Mouse (Mus musculus) erythroblast, embryonic 14.5 days (primary cell): ENCODE data around the gene Dnm1. TPM values are rescaled to one million over a fixed set of nuclear protein-coding genes. Genes with fewer than 3 reads are reported as not detected.

Experiments
- H3K27me3 ChIP-seq: 2 replicates; pipeline ENCODE4 v1.6.1; 2012; ENCODE audit warnings: inconsistent platforms; ENCODE audit not compliant: control insufficient read depth
- H3K36me3 ChIP-seq: 2 replicates; pipeline ENCODE4 v1.6.1; 2012; ENCODE audit warnings: mild to moderate bottlenecking, inconsistent platforms; ENCODE audit not compliant: control insufficient read depth
- H3K4me1 ChIP-seq: 2 replicates; pipeline ENCODE4 v1.6.1; 2012; ENCODE audit warnings: inconsistent platforms; ENCODE audit not compliant: control insufficient read depth
- H3K4me3 ChIP-seq: replicated peaks from 2 replicates; pipeline ENCODE3; 2012; ENCODE audit warnings: moderate library complexity, mild to moderate bottlenecking, inconsistent platforms
- H3K9me3 ChIP-seq: 2 replicates; pipeline ENCODE4 v1.6.1; 2012; ENCODE audit warnings: low read length, inconsistent platforms, mixed read lengths; ENCODE audit not compliant: control insufficient read depth
- GATA1 ChIP-seq: IDR thresholded peaks from 2 replicates; pipeline ENCODE4 v1.6.1; 2012; ENCODE audit warnings: low read length, inconsistent platforms, mixed read lengths
- TAL1 ChIP-seq: IDR thresholded peaks from 3 replicates; pipeline ENCODE4 v1.6.1; 2012; ENCODE audit warnings: low read length, inconsistent platforms, mixed read lengths
- polyA plus RNA-seq: library from polyadenylated mRNA; stranded (reverse); fragments of >175 nt; gene quantifications from 2 replicates; pipeline ENCODE4 v1.2.3, GENCODE M21; 2012

The Dnm1 gene
- polyA plus RNA-seq, 1 experiment: 0.03 TPM

GRCm38 (mm10) chr2:32283986-32284385 is 69.2 kb downstream of the Dnm1 start:
- H3K36me3 ChIP-seq: peaks cover 61% of the 10 kb centered on the region
- no peaks in the 10 kb centered on the region for H3K9me3 ChIP-seq

GRCm38 (mm10) chr2:32282727-32283126 is 70.4 kb downstream of the Dnm1 start:
- Histone ChIP-seq H3K4me3 (no peak overlapping the region), H3K4me1 (peaks cover 16% of the 10 kb centered on the region), H3K9me3 (no peaks in the 10 kb centered on the region), H3K36me3 (peaks cover 74% of the 10 kb centered on the region), H3K27me3 (no peaks in the 10 kb centered on the region)
- no peak for TF ChIP-seq TAL1
- TF ChIP-seq GATA1: no peak

More at GRCm38 (mm10) chr2:32283986-32284385, 69.2 kb downstream of the Dnm1 start:
- H3K4me1 ChIP-seq: peaks cover 21% of the 10 kb centered on the region
- no peak overlapping the region for H3K4me3 ChIP-seq
- no peaks in the 10 kb centered on the region for H3K27me3 ChIP-seq
- no peak for TF ChIP-seq TAL1
- no peak for TF ChIP-seq GATA1

DNA sequence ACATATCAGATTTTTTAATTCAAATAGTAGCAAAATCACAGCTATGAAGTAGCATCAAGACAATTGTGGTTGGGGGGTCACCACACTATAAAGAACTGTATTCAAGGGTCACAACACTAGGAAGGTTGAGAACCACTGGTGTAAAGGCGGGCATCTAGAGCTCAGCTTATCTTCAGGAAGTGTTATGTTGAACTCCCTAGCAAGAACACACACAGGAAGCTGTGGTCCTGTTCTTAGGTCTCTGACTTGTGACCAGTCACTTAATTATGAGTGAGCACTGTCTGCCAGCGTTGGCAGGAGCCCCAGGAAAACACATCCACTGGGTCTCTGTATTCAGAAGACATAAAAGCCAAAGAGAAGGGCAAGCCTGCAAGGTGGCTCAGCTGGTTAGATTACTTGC is 70.8 kb downstream of the Dnm1 start:
- Histone ChIP-seq H3K9me3 (no peaks in the 10 kb centered on the region), H3K36me3 (peaks cover 78% of the 10 kb centered on the region), H3K4me1 (peaks cover 14% of the 10 kb centered on the region), H3K4me3 (no peak overlapping the region), H3K27me3 (no peaks in the 10 kb centered on the region)
- TF ChIP-seq TAL1 (no peak), GATA1 (no peak)

GRCm38 (mm10) chr2:32275823-32276222 is 77.3 kb downstream of the Dnm1 start:
- H3K36me3 ChIP-seq: peaks cover 35% of the 10 kb centered on the region
- H3K4me1 ChIP-seq: no peaks in the 10 kb centered on the region
- H3K27me3 ChIP-seq: no peaks in the 10 kb centered on the region
- H3K4me3 ChIP-seq: no peak overlapping the region
- H3K9me3 ChIP-seq: no peaks in the 10 kb centered on the region
- TF ChIP-seq GATA1 (no peak), TAL1 (no peak)

- H3K4me1 ChIP-seq: peaks cover 34% of the 10 kb centered on the region
- H3K9me3 ChIP-seq: no peaks in the 10 kb centered on the region
- H3K4me3 ChIP-seq: peak overlapping the region; percentile 91
- TF ChIP-seq GATA1 (no peak), TAL1 (no peak)
- peaks cover 2% of the 10 kb centered on the region; the same call in 1 of the 2 replicates for H3K27me3 ChIP-seq
- peaks cover 35% of the 10 kb centered on the region for H3K36me3 ChIP-seq
Observed at GRCm38 (mm10) chr2:32260635-32261034, 92.5 kb downstream of the Dnm1 start.

DNA sequence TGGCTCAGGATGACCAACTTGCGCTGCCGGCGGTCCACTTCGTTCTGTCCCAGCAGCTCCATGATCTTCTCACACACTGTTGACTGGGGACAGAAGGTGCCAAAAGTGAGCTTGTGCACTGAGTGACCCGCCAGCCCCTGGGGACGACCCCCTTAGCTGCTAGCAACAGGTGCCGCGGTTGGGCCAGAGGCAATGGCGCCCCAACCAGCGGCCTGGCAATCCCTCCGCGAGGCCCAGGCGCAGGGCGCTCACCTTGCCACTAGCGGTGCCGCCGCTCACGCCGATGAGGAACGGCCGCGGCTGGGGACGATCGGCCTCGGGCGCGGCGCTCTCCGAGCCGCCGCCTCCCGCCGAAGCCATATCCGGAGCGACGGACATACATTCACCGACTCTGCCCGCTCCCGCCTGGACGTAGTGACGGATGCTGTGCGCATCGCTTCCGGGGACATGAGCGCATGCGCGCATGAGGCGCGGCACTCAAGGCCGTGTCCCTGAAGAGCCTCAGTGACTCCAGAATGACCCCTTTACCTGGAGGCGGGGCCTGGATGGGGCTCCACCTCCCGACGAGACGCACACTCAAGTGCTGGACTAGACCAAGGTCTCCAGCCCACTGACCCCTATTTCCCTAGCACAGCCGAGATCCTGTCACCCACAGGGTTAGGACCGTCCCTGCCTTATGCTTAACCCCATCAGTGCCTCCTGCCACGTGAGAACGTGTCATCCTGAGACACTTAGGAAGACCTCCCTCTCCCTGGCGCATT is 93.3 kb downstream of the Dnm1 start, which contains the start of gene Uck1:
Gene Uck1 (minus strand): TSS at position 503 of the 761 bp plus-strand sequence.
- Histone ChIP-seq H3K27me3 (no peaks in the 10 kb centered on the region), H3K4me1 (peaks cover 34% of the 10 kb centered on the region), H3K4me3 (peak within 1 kb of the TSS; percentile 91), H3K36me3 (peaks cover 40% of the 10 kb centered on the region), H3K9me3 (no peaks in the 10 kb centered on the region)
- no peak for TF ChIP-seq TAL1
- TF ChIP-seq GATA1: no peak

DNA sequence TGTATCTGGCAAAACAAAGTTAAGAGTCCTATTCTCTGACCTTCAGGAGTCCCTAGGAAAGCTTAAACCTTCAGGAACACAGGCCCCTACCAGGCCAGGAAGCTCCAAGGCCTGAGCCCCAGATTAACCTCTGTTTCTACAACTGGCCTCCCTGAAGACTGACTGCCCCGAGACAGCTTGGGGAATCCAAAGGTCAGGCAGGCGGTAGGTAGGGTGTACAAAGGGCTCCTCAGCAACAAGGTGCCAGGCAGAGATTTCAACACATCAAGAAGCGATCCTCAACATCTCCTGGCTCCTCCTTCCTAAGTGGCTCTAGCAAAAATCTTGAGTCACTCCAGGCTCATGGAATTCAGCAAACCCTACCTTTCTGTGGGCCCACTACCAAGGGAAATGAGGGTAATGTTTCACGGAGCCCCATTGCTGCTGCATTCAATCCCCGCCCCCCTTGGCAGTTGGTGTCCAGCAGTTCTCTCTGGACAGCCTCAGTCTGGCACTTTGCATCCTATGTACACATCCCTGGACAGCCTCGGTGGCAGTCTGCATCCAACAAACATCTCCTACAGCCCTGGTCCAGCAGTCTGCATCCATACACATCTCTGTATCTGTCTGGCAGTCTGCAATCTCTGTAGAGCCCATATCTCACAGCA is 94.1 kb downstream of the Dnm1 start:
- TF ChIP-seq TAL1: no peak
- TF ChIP-seq GATA1: no peak
- peaks cover 48% of the 10 kb centered on the region for H3K36me3 ChIP-seq
- H3K4me3 ChIP-seq: peak overlapping the region; percentile 91
- peaks cover 34% of the 10 kb centered on the region for H3K4me1 ChIP-seq
- H3K9me3 ChIP-seq: no peaks in the 10 kb centered on the region
- H3K27me3 ChIP-seq: no peaks in the 10 kb centered on the region

Other genes with a start within 250 kb of the Dnm1 start
- 1.2 TPM in 2 replicates for gene Prrc2b, start 202.3 kb downstream of the Dnm1 start, polyA plus RNA-seq
- gene Pomt1, start 116.7 kb downstream of the Dnm1 start, polyA plus RNA-seq: 0.79 and 1.2 TPM in 2 replicates
- gene Uck1, start 93.2 kb downstream of the Dnm1 start, polyA plus RNA-seq: 2.1 and 2.6 TPM in 2 replicates
- 4.1 and 4.4 TPM in 2 replicates for gene Golga2, start 66.0 kb downstream of the Dnm1 start, polyA plus RNA-seq
- gene Swi5, start 65.3 kb downstream of the Dnm1 start, polyA plus RNA-seq: 21.0 and 41.0 TPM in 2 replicates
- gene Ciz1, start 1.0 kb downstream of the Dnm1 start, polyA plus RNA-seq: 19.4 and 20.0 TPM in 2 replicates
- 29.8 and 38.6 TPM in 2 replicates for gene 1110008P14Rik, start 28.6 kb upstream of the Dnm1 start, polyA plus RNA-seq
- gene Lcn2, start 34.9 kb upstream of the Dnm1 start, polyA plus RNA-seq: 0.19 and 0.32 TPM in 2 replicates
- 0.21 and 0.44 TPM in 2 replicates for gene Ptges2, start 42.6 kb upstream of the Dnm1 start, polyA plus RNA-seq
- gene Naif1, start 97.1 kb upstream of the Dnm1 start, polyA plus RNA-seq: 0.26 and 0.29 TPM in 2 replicates
- gene Slc25a25, start 98.1 kb upstream of the Dnm1 start, polyA plus RNA-seq: 1.9 and 2.0 TPM in 2 replicates
- gene Fam102a, start 182.0 kb upstream of the Dnm1 start, polyA plus RNA-seq: 0.03 and 0.06 TPM in 2 replicates
- gene Dpm2, start 217.5 kb upstream of the Dnm1 start, polyA plus RNA-seq: 1.2 and 1.7 TPM in 2 replicates
- not detected in 2 replicates for gene Pip5kl1, start 221.5 kb upstream of the Dnm1 start, polyA plus RNA-seq
- not detected in 2 replicates for gene 9430097D07Rik, start 222.3 kb upstream of the Dnm1 start, polyA plus RNA-seq
- 0.21 and 0.30 TPM in 2 replicates for gene St6galnac4, start 233.8 kb upstream of the Dnm1 start, polyA plus RNA-seq
- 0.52 and 0.89 TPM in 2 replicates for gene St6galnac6, start 246.4 kb upstream of the Dnm1 start, polyA plus RNA-seq